Mouse (Mus musculus) liver, postnatal 0 days (tissue): ENCODE measurements at regions not wholly inside any gene's neighbourhood (a gene's known extent, or its start where the extent isn't known, plus 50 kb on each side); places are given as distances from the start of the nearest gene placed in this dataset.

Source experiments
- CTCF ChIP-seq: sonication (generic); IDR thresholded peaks from 2 replicates; pipeline ENCODE4 v1.5.1; 2016; ENCODE audit warnings: antibody characterized with exemption, low read depth
- EP300 ChIP-seq: IDR thresholded peaks from 2 replicates; pipeline ENCODE4 v1.6.1; 2016; ENCODE audit warnings: antibody characterized with exemption, low read depth, mild to moderate bottlenecking

DNA sequence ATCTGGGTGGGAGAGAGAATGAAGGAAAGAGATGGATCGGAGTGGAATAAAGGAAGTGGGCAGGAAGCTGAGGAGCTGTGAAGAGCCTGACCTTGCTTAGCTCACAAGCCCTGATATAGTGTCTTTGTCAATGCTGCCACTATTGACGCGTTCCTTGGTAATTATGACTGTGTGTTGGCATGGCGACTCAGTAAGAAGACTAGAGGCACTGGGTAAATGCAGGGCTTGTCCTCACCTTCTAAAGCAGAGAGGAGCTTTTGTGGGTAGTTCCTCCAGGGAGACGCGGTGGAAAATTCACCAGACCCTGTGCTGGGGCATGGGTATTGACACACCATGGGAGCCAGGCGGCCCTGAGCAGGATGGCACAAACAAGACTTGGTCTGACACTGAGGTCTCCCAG lies 52.8 kb upstream of the Polg start:
- no peak for TF ChIP-seq CTCF
- no peak for TF ChIP-seq EP300
